Mouse (Mus musculus) olfactory bulb, adult 2 months (tissue): ENCODE results near the gene Gm960.

Source experiments
- CTCF ChIP-seq: fragments of 200-500 bp; IDR thresholded peaks from 2 replicates; pipeline ENCODE4 v1.5.1; 2012; ENCODE audit warnings: low read depth, mild to moderate bottlenecking, low read length, moderate library complexity; ENCODE audit not compliant: insufficient read depth
- POLR2A ChIP-seq: fragments of 200-500 bp; IDR thresholded peaks from 2 replicates; pipeline ENCODE4 v1.6.1; 2012; ENCODE audit warnings: mild to moderate bottlenecking, low read depth, low read length, moderate library complexity; ENCODE audit not compliant: insufficient read depth

GRCm38 (mm10) chr19:4583856-4584255 is 114.6 kb downstream of the Gm960 start:
- TF ChIP-seq POLR2A (no peak), CTCF (no peak)
